Mouse (Mus musculus): ENCODE results near the gene Sbk3. TPM values are rescaled to one million over a fixed set of nuclear protein-coding genes. Genes with fewer than 3 reads are reported as not detected.

The Sbk3 gene
- total and polyA plus RNA-seq, 2 experiments from 2014 or later, result 0.31 TPM

- Histone ChIP-seq H3K27ac (no peak overlapping the region), H3K27me3 (ENCODE audit: insufficient read depth, low read length) (no peaks in the 10 kb centered on the region), H3K4me2 (ENCODE audit: low read depth, low read length) (peak overlapping the region; percentile 93), H3K9me3 (ENCODE audit: low read length) (no peaks in the 10 kb centered on the region), H3K9ac (replicated peaks; ENCODE audit: low read length) (no peak overlapping the region; the same call in 1 of the 2 replicates), H3K36me3 (ENCODE audit: insufficient read depth, low read length) (0 out of 2 replicates have a peak, but pooled peaks cover 5% of the 10 kb centered on the region), H3K4me1 (ENCODE audit: insufficient read depth, low read length) (peaks cover 10% of the 10 kb centered on the region), H3K4me3 (ENCODE audit: low read length) (no peak overlapping the region)
- DNase-seq (ENCODE audit: low spot score) (no peak), ATAC-seq (no peak)
- WGBS, result 41% methylated on average over 55 of the region's 55 CpGs
- no peak for TF ChIP-seq CTCF (IDR thresholded peaks at IDR 0.05; ENCODE audit: low read depth)
Measured at GRCm38 (mm10) chr7:4993347-4993998, 22.5 kb upstream of the Sbk3 start.

GRCm38 (mm10) chr7:4988250-4988649 is 17.3 kb upstream of the Sbk3 start:
- no peaks in the 10 kb centered on the region for H3K27me3 ChIP-seq (ENCODE audit: insufficient read depth, low read length)
- no peak overlapping the region for H3K4me3 ChIP-seq (ENCODE audit: low read length)
- H3K9me3 ChIP-seq (ENCODE audit: low read length), result no peaks in the 10 kb centered on the region
- no peaks in the 10 kb centered on the region for H3K4me1 ChIP-seq (ENCODE audit: insufficient read depth, low read length)
- H3K36me3 ChIP-seq (ENCODE audit: insufficient read depth, low read length), result 0 out of 2 replicates have a peak, but pooled peaks cover 3% of the 10 kb centered on the region
- DNase-seq (ENCODE audit: low spot score) (no peak), ATAC-seq (no peak)
- H3K9ac ChIP-seq (replicated peaks; ENCODE audit: low read length), result no peak overlapping the region
- TF ChIP-seq CTCF (IDR thresholded peaks at IDR 0.05; ENCODE audit: low read depth), result no peak
- H3K27ac ChIP-seq, result no peak overlapping the region
- no peak overlapping the region for H3K4me2 ChIP-seq (ENCODE audit: low read depth, low read length)
- WGBS, result 79% methylated on average over 2 of the region's 2 CpGs

- Histone ChIP-seq H3K36me3 (ENCODE audit: insufficient read depth, low read length) (no peaks in the 10 kb centered on the region), H3K27ac (no peak overlapping the region), H3K4me2 (ENCODE audit: low read depth, low read length) (no peak overlapping the region), H3K9me3 (ENCODE audit: low read length) (no peaks in the 10 kb centered on the region), H3K4me1 (ENCODE audit: insufficient read depth, low read length) (no peaks in the 10 kb centered on the region), H3K9ac (replicated peaks; ENCODE audit: low read length) (no peak overlapping the region), H3K27me3 (ENCODE audit: insufficient read depth, low read length) (no peaks in the 10 kb centered on the region), H3K4me3 (ENCODE audit: low read length) (no peak overlapping the region)
- ATAC-seq, result no peak
- 94% methylated on average over 7 of the region's 7 CpGs for WGBS
- DNase-seq (ENCODE audit: low spot score), result no peak
- TF ChIP-seq CTCF (IDR thresholded peaks at IDR 0.05; ENCODE audit: low read depth), result peak; percentile 14; the same call in 1 of the 2 replicates
Measured at GRCm38 (mm10) chr7:4976832-4977231, 5.9 kb upstream of the Sbk3 start.

- WGBS, result 67% methylated on average over 4 of the region's 4 CpGs
- H3K4me1 ChIP-seq (ENCODE audit: insufficient read depth, low read length), result no peaks in the 10 kb centered on the region
- H3K27me3 ChIP-seq (ENCODE audit: insufficient read depth, low read length), result no peaks in the 10 kb centered on the region
- no peak overlapping the region for H3K4me3 ChIP-seq (ENCODE audit: low read length)
- H3K9ac ChIP-seq (replicated peaks; ENCODE audit: low read length), result no peak overlapping the region
- no peak for TF ChIP-seq CTCF (IDR thresholded peaks at IDR 0.05; ENCODE audit: low read depth)
- no peaks in the 10 kb centered on the region for H3K36me3 ChIP-seq (ENCODE audit: insufficient read depth, low read length)
- no peaks in the 10 kb centered on the region for H3K9me3 ChIP-seq (ENCODE audit: low read length)
- H3K27ac ChIP-seq, result no peak overlapping the region
- H3K4me2 ChIP-seq (ENCODE audit: low read depth, low read length), result no peak overlapping the region
- ATAC-seq (no peak), DNase-seq (ENCODE audit: low spot score) (no peak)
Measured at GRCm38 (mm10) chr7:4975455-4975854, 4.5 kb upstream of the Sbk3 start.

- 75% methylated on average over 18 of the region's 18 CpGs for WGBS
- ATAC-seq (no peak), DNase-seq (ENCODE audit: low spot score) (no peak)
- Histone ChIP-seq H3K9me3 (ENCODE audit: low read length) (no peaks in the 10 kb centered on the region), H3K4me1 (ENCODE audit: insufficient read depth, low read length) (no peaks in the 10 kb centered on the region), H3K27me3 (ENCODE audit: insufficient read depth, low read length) (no peaks in the 10 kb centered on the region), H3K36me3 (ENCODE audit: insufficient read depth, low read length) (no peaks in the 10 kb centered on the region), H3K9ac (replicated peaks; ENCODE audit: low read length) (no peak overlapping the region), H3K4me2 (ENCODE audit: low read depth, low read length) (no peak overlapping the region), H3K27ac (no peak overlapping the region), H3K4me3 (ENCODE audit: low read length) (no peak overlapping the region)
- TF ChIP-seq CTCF (IDR thresholded peaks at IDR 0.05; ENCODE audit: low read depth), result no peak
Measured at GRCm38 (mm10) chr7:4972321-4973047, 1.5 kb upstream of the Sbk3 start.

- H3K27me3 ChIP-seq (ENCODE audit: insufficient read depth, low read length), result no peaks in the 10 kb centered on the region
- TF ChIP-seq CTCF (IDR thresholded peaks at IDR 0.05; ENCODE audit: low read depth), result no peak
- H3K9ac ChIP-seq (replicated peaks; ENCODE audit: low read length), result no peak overlapping the region
- no peak overlapping the region for H3K4me3 ChIP-seq (ENCODE audit: low read length)
- no peak for ATAC-seq
- H3K36me3 ChIP-seq (ENCODE audit: insufficient read depth, low read length), result no peaks in the 10 kb centered on the region
- no peak overlapping the region for H3K27ac ChIP-seq
- DNase-seq (ENCODE audit: low spot score), result no peak
- H3K4me1 ChIP-seq (ENCODE audit: insufficient read depth, low read length), result no peaks in the 10 kb centered on the region
- H3K9me3 ChIP-seq (ENCODE audit: low read length), result no peaks in the 10 kb centered on the region
- 23% methylated on average over 7 of the region's 7 CpGs for WGBS
- H3K4me2 ChIP-seq (ENCODE audit: low read depth, low read length), result no peak overlapping the region
Measured at GRCm38 (mm10) chr7:4971710-4972109, 742 bp upstream of the Sbk3 start.

- Histone ChIP-seq H3K4me1 (ENCODE audit: insufficient read depth, low read length) (no peaks in the 10 kb centered on the region), H3K9ac (replicated peaks; ENCODE audit: low read length) (no peak overlapping the region), H3K4me3 (ENCODE audit: low read length) (no peak overlapping the region), H3K9me3 (ENCODE audit: low read length) (no peaks in the 10 kb centered on the region), H3K36me3 (ENCODE audit: insufficient read depth, low read length) (no peaks in the 10 kb centered on the region), H3K4me2 (ENCODE audit: low read depth, low read length) (no peak overlapping the region), H3K27me3 (ENCODE audit: insufficient read depth, low read length) (no peaks in the 10 kb centered on the region), H3K27ac (no peak overlapping the region)
- TF ChIP-seq CTCF (IDR thresholded peaks at IDR 0.05; ENCODE audit: low read depth), result no peak
- no peak for ATAC-seq
- no peak for DNase-seq (ENCODE audit: low spot score)
- 87% methylated on average over 5 of the region's 5 CpGs for WGBS
Measured at GRCm38 (mm10) chr7:4964988-4965387, 6.0 kb downstream of the Sbk3 start.

All from hindbrain, postnatal 0 days (tissue).